23 mouse cellular contexts compared by ENCODE assay signal in the genomic region with DNA sequence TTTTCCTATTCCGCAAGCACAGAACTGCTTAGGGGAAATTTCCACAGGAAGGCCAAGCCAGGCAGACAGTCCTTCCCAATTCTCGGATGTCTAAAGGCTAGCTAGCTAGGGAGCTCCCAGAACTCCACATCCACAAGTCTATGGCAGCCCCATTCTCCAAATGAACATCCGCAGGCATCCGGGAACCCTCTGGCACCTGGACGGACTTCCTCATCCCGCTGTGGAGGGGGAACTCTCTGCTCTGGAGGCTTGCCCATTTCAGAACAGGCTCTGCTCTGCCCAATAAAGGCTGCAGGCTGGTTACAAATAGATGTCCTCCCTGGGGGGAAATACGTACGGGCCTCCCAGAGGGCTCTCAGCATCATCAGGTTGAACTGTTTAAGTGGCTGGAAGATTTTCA. TPM values are rescaled to one million over a fixed set of nuclear protein-coding genes. Genes with fewer than 3 reads are reported as not detected.
DNase-seq lines count a peak whose midpoint lies in the region; ATAC-seq and TF ChIP-seq lines count a peak whose summit lies in the region.
"Had no signal": no experiment of that assay in that cellular context is flagged by ENCODE, and none has a peak within 500 bp of the region (broad histone marks: within the 10 kb centered on the region; RNA-seq: fewer than 3 reads in every experiment).

No protein-coding gene starts in this region.

- DNase-seq in adrenal gland, postnatal 14 days: peak; percentile 40
- DNase-seq in adrenal gland, postnatal 10 days: no peak
- no peak for DNase-seq in heart, postnatal 0 days (ENCODE audit: low spot score)
- DNase-seq in heart, postnatal 36 days: no peak
- no peak for DNase-seq in liver, adult 2 months (ENCODE audit: extremely low read depth, low read depth, low spot score)
- no peak for DNase-seq in liver, postnatal 0 days
- no peak for DNase-seq in stomach, postnatal 0 days (ENCODE audit: low spot score)
- DNase-seq: cerebellum, adult 11 months; gastrocnemius, postnatal 36 days; spleen, adult 18-20 months; thymus, postnatal 4 days had no signal

- no peak for TF ChIP-seq POLR2A in liver, adult 2 months (IDR thresholded peaks at IDR 0.05; ENCODE audit: extremely low read depth, insufficient read depth, low read length)

- no peak overlapping the region for H3K4me2 ChIP-seq in heart, postnatal 0 days (ENCODE audit: low read depth, low read length)
- no peak overlapping the region for H3K4me2 ChIP-seq in liver, postnatal 0 days (ENCODE audit: low read depth, low read length)
- no peak overlapping the region for H3K4me2 ChIP-seq in stomach, postnatal 0 days (replicated peaks; ENCODE audit: low read depth)
- H3K4me2 ChIP-seq: hindbrain, embryonic 15.5 days had no signal

- peaks cover 2% of the 10 kb centered on the region; the same call in 1 of the 2 replicates for H3K79me2 ChIP-seq in liver, adult 2 months (ENCODE audit: control insufficient read depth, insufficient read depth, low read length)

- H3K9ac ChIP-seq in heart, postnatal 0 days (replicated peaks; ENCODE audit: low read depth, low read length): no peak overlapping the region
- H3K9ac ChIP-seq in liver, adult 2 months (ENCODE audit: low read depth, low read length): no peak overlapping the region
- no peak overlapping the region for H3K9ac ChIP-seq in liver, postnatal 0 days (replicated peaks)
- H3K9ac ChIP-seq in stomach, postnatal 0 days (ENCODE audit: low read length): no peak overlapping the region
- H3K9ac ChIP-seq: hindbrain, embryonic 15.5 days; liver, embryonic 14.5 days had no signal

- intact Hi-C loops in heart, postnatal 36 days (cut with DNase I): no loop called here

- TF ChIP-seq EP300 in heart, postnatal 0 days (IDR thresholded peaks at IDR 0.05; ENCODE audit: low read depth): no peak
- TF ChIP-seq EP300 in liver, postnatal 0 days (IDR thresholded peaks at IDR 0.05; ENCODE audit: low read depth): no peak
- TF ChIP-seq EP300 in stomach, postnatal 0 days (optimal IDR thresholded peaks at IDR 0.05): no peak

- ATAC-seq in heart, postnatal 0 days (ENCODE audit: insufficient read depth, low read depth): peak; percentile 31; the same call in 1 of the 2 replicates
- ATAC-seq in liver, postnatal 0 days: no peak
- 0 out of 2 replicates have a peak, but pooled peaks have one; percentile 15 for ATAC-seq in stomach, postnatal 0 days (ENCODE audit: low FRiP score, low TSS enrichment)
- no peak for ATAC-seq in monocyte, adult 5-6 weeks (replicated peaks; ENCODE audit: insufficient number of reproducible peaks, low FRiP score, low TSS enrichment, poor library complexity, severe bottlenecking)
- ATAC-seq: CD4-positive, CD25-positive, alpha-beta regulatory T cell, adult 4 months; forebrain, embryonic 16.5 days; lung, postnatal 0 days; midbrain, embryonic 16.5 days had no signal

- H3K9me3 ChIP-seq in heart, postnatal 0 days (replicated peaks; ENCODE audit: control insufficient read depth, low read length): no peaks in the 10 kb centered on the region
- H3K9me3 ChIP-seq in liver, postnatal 0 days (ENCODE audit: low read length): no peaks in the 10 kb centered on the region
- no peaks in the 10 kb centered on the region for H3K9me3 ChIP-seq in stomach, postnatal 0 days (ENCODE audit: control insufficient read depth, low read length)
- H3K9me3 ChIP-seq: embryonic facial prominence, embryonic 10.5 days; hindbrain, embryonic 15.5 days; megakaryocyte, embryonic 14.5 days had no signal

- H3K27ac ChIP-seq in heart, postnatal 0 days (ENCODE audit: low read depth): peak overlapping the region; percentile 49
- H3K27ac ChIP-seq in liver, adult 2 months (replicated peaks; ENCODE audit: insufficient read depth, low read depth, low read length): 0 out of 2 replicates have a peak overlapping the region, but pooled peaks have one; percentile 2
- H3K27ac ChIP-seq in liver, postnatal 0 days (ENCODE audit: low read depth): no peak overlapping the region
- H3K27ac ChIP-seq in stomach, postnatal 0 days (replicated peaks): peak overlapping the region; percentile 84
- H3K27ac ChIP-seq: embryonic facial prominence, embryonic 10.5 days; hindbrain, embryonic 15.5 days; left cerebral cortex, adult 2 months; liver, embryonic 14.5 days had no signal

- no peaks in the 10 kb centered on the region for H3K27me3 ChIP-seq in heart, postnatal 0 days (ENCODE audit: control insufficient read depth, insufficient read depth, low read length)
- H3K27me3 ChIP-seq in liver, adult 2 months (ENCODE audit: control insufficient read depth, insufficient read depth, low read length): no peaks in the 10 kb centered on the region
- H3K27me3 ChIP-seq in liver, postnatal 0 days (ENCODE audit: insufficient read depth, low read length): no peaks in the 10 kb centered on the region
- H3K27me3 ChIP-seq in stomach, postnatal 0 days (ENCODE audit: control insufficient read depth, insufficient read depth, low read length): no peaks in the 10 kb centered on the region
- H3K27me3 ChIP-seq: hindbrain, embryonic 15.5 days had no signal

- WGBS in heart, postnatal 0 days: 63% methylated on average over 8 of the region's 8 CpGs
- WGBS in liver, adult 2 months: 74% methylated on average over 8 of the region's 8 CpGs
- WGBS in liver, postnatal 0 days (ENCODE audit: insufficient replicate concordance): 77% methylated on average over 8 of the region's 8 CpGs
- 62% methylated on average over 8 of the region's 8 CpGs for WGBS in stomach, postnatal 0 days

- TF ChIP-seq CTCF in heart, postnatal 0 days (IDR thresholded peaks at IDR 0.05; ENCODE audit: low read depth): no peak
- TF ChIP-seq CTCF in liver, adult 2 months (IDR thresholded peaks at IDR 0.05; ENCODE audit: low read depth, low read length): no peak
- no peak for TF ChIP-seq CTCF in liver, postnatal 0 days (IDR thresholded peaks at IDR 0.05; ENCODE audit: low read depth)
- no peak for TF ChIP-seq CTCF in stomach, postnatal 0 days (IDR thresholded peaks at IDR 0.05; ENCODE audit: low read depth)

- H3K4me1 ChIP-seq in heart, postnatal 0 days (ENCODE audit: control insufficient read depth, insufficient read depth): 0 out of 2 replicates have a peak, but pooled peaks cover 4% of the 10 kb centered on the region
- H3K4me1 ChIP-seq in liver, adult 2 months (ENCODE audit: control insufficient read depth, insufficient read depth, low read length): peaks cover 9% of the 10 kb centered on the region
- peaks cover 3% of the 10 kb centered on the region; the same call in 1 of the 2 replicates for H3K4me1 ChIP-seq in liver, postnatal 0 days (ENCODE audit: insufficient read depth)
- peaks cover 16% of the 10 kb centered on the region for H3K4me1 ChIP-seq in stomach, postnatal 0 days (replicated peaks; ENCODE audit: control insufficient read depth, insufficient read depth)
- H3K4me1 ChIP-seq: hindbrain, embryonic 15.5 days had no signal

- H3K4me3 ChIP-seq in heart, postnatal 0 days (ENCODE audit: low read depth, low read length): no peak overlapping the region
- no peak overlapping the region for H3K4me3 ChIP-seq in liver, adult 2 months (ENCODE audit: insufficient read depth, low read depth, low read length)
- H3K4me3 ChIP-seq in liver, postnatal 0 days (ENCODE audit: low read depth, low read length): no peak overlapping the region
- no peak overlapping the region for H3K4me3 ChIP-seq in stomach, postnatal 0 days (ENCODE audit: low read depth, low read length)
- H3K4me3 ChIP-seq: embryonic facial prominence, embryonic 10.5 days; erythroblast, embryonic 14.5 days; hindbrain, embryonic 15.5 days; left cerebral cortex, adult 2 months; megakaryocyte, embryonic 14.5 days had no signal

- no peaks in the 10 kb centered on the region for H3K36me3 ChIP-seq in heart, postnatal 0 days (replicated peaks; ENCODE audit: control insufficient read depth, insufficient read depth, low read length)
- no peaks in the 10 kb centered on the region for H3K36me3 ChIP-seq in liver, adult 2 months (ENCODE audit: control insufficient read depth, insufficient read depth, low read length)
- H3K36me3 ChIP-seq in liver, postnatal 0 days (replicated peaks; ENCODE audit: insufficient read depth, low read length): no peaks in the 10 kb centered on the region
- no peaks in the 10 kb centered on the region for H3K36me3 ChIP-seq in stomach, postnatal 0 days (ENCODE audit: control insufficient read depth, insufficient read depth, low read length)
- H3K36me3 ChIP-seq: embryonic facial prominence, embryonic 10.5 days; hindbrain, embryonic 15.5 days had no signal

RNA-seq across cellular contexts. Expression of a gene that starts 41.5 kb away (rescaled TPM):
- 819 and 844 TPM in 2 replicates for total RNA-seq in adrenal gland, postnatal 14 days (2021)
- 100 to 1,000 TPM; 664 to 746 TPM for total RNA-seq in adrenal gland, postnatal 10 days (2021)
- 106 and 151 TPM in 2 replicates for total RNA-seq in heart, postnatal 0 days (2014; rRNA removed; ENCODE audit: low replicate concordance)
- 218 and 230 TPM in 2 replicates for polyA plus RNA-seq in heart, postnatal 0 days (2015; fragmentation: Nextera tagmentation; extraction: Ambion mirVana)
- total RNA-seq in heart, postnatal 36 days (2021): 100 to 1,000 TPM; 249 to 272 TPM
- total RNA-seq in liver, adult 2 months (2014; rRNA removed): 69.7 and 96.6 TPM in 2 replicates
- 336 and 387 TPM in 2 replicates for polyA plus RNA-seq in liver, adult 2 months (2012; rRNA removed)
- polyA plus RNA-seq in liver, postnatal 0 days (2015; fragmentation: Nextera tagmentation; extraction: Ambion mirVana): 89.6 and 97.3 TPM in 2 replicates
- 421 and 437 TPM in 2 replicates for polyA plus RNA-seq in stomach, postnatal 0 days (2015; fragmentation: Nextera tagmentation; extraction: Ambion mirVana)
- 2.7 to 6.7 TPM (median 5.0 TPM) in 3 replicates for total RNA-seq in monocyte, adult 5-6 weeks (2017)
- total RNA-seq: MEL had no signal

RNA-seq across cellular contexts. Expression of a gene that starts 56.4 kb away (rescaled TPM):
- total RNA-seq in adrenal gland, postnatal 14 days (2021): 63.3 and 67.0 TPM in 2 replicates
- total RNA-seq in adrenal gland, postnatal 10 days (2021): 10 to 100 TPM; 52.2 to 55.9 TPM
- total RNA-seq in heart, postnatal 0 days (2014; rRNA removed; ENCODE audit: low replicate concordance): 21.8 and 32.0 TPM in 2 replicates
- polyA plus RNA-seq in heart, postnatal 0 days (2015; fragmentation: Nextera tagmentation; extraction: Ambion mirVana): 24.0 and 26.4 TPM in 2 replicates
- 10 to 100 TPM; 34.8 to 38.3 TPM for total RNA-seq in heart, postnatal 36 days (2021)
- total RNA-seq in liver, adult 2 months (2014; rRNA removed): 31.6 and 43.3 TPM in 2 replicates
- polyA plus RNA-seq in liver, adult 2 months (2012; rRNA removed): 24.3 and 31.0 TPM in 2 replicates
- 16.4 and 18.6 TPM in 2 replicates for polyA plus RNA-seq in liver, postnatal 0 days (2015; fragmentation: Nextera tagmentation; extraction: Ambion mirVana)
- 21.7 and 23.5 TPM in 2 replicates for polyA plus RNA-seq in stomach, postnatal 0 days (2015; fragmentation: Nextera tagmentation; extraction: Ambion mirVana)
- total RNA-seq in monocyte, adult 5-6 weeks (2017): 105 to 132 TPM (median 106 TPM) in 3 replicates

RNA-seq across cellular contexts. Expression of a gene that starts 56.4 kb away (rescaled TPM):
- 30.4 and 32.3 TPM in 2 replicates for total RNA-seq in adrenal gland, postnatal 14 days (2021)
- 10 to 100 TPM; 26.7 to 28.0 TPM for total RNA-seq in adrenal gland, postnatal 10 days (2021)
- total RNA-seq in heart, postnatal 0 days (2014; rRNA removed; ENCODE audit: low replicate concordance): 9.0 and 11.2 TPM in 2 replicates
- 15.6 and 16.1 TPM in 2 replicates for polyA plus RNA-seq in heart, postnatal 0 days (2015; fragmentation: Nextera tagmentation; extraction: Ambion mirVana)
- 10 to 100 TPM; 20.4 to 23.1 TPM for total RNA-seq in heart, postnatal 36 days (2021)
- 4.2 and 6.2 TPM in 2 replicates for total RNA-seq in liver, adult 2 months (2014; rRNA removed)
- polyA plus RNA-seq in liver, adult 2 months (2012; rRNA removed): 7.5 and 8.6 TPM in 2 replicates
- 8.2 and 10.5 TPM in 2 replicates for polyA plus RNA-seq in liver, postnatal 0 days (2015; fragmentation: Nextera tagmentation; extraction: Ambion mirVana)
- 15.1 and 16.3 TPM in 2 replicates for polyA plus RNA-seq in stomach, postnatal 0 days (2015; fragmentation: Nextera tagmentation; extraction: Ambion mirVana)
- 4.2 to 7.1 TPM (median 4.9 TPM) in 3 replicates for total RNA-seq in monocyte, adult 5-6 weeks (2017)

Comparison
In these comparisons a context has a peak if more than half of its experiments do, and no peak if none do; other contexts are left out.
1. ATAC-seq: peak in heart, postnatal 0 days (single experiment) and stomach, postnatal 0 days (single experiment); none in liver, postnatal 0 days (single experiment) and monocyte, adult 5-6 weeks (single experiment).